14 mouse cellular contexts compared by ENCODE assay signal in the genomic region with DNA sequence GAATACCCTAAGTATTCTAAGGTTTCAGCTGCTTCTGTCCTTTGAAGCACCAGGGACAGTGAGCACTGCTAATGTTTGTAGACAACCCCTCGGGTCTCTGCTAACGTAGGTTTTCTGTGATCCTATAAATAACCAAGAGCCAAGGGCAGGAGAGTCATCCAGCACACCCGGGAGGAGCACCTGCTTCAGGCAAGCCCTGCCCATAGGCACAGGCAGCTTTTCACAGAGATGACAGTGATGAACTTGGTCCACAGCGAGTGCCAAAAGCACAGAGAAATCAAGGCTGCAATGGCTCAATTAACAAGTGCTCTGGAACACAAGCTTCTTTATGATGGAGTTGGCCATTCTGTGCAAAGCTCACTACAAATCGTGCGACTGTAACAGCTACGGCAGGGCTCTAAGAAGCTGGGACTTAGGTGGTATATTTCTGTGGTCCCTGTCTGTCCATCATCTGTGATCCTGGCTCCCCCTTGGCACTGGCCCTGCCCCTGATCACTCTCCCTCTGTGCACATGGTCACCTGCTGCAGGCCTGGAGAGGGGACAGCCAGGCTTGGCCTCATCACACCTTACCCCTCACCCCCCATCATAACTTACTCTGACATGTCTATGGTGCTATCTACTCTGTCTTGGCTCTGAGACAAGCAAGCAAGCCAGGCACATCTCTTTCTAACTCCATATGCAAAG.
DNase-seq lines count a peak whose midpoint lies in the region; ATAC-seq and TF ChIP-seq lines count a peak whose summit lies in the region.
"Had no signal": no experiment of that assay in that cellular context is flagged by ENCODE, and none has a peak within 500 bp of the region (broad histone marks: within the 10 kb centered on the region; RNA-seq: fewer than 3 reads in every experiment).

No protein-coding gene starts in this region.

- TF ChIP-seq CTCF in heart, postnatal 0 days (IDR thresholded peaks at IDR 0.05; ENCODE audit: low read depth) = no peak

- H3K36me3 ChIP-seq in hindbrain, embryonic 13.5 days = no peaks in the 10 kb centered on the region
- no peaks in the 10 kb centered on the region for H3K36me3 ChIP-seq in hindbrain, embryonic 11.5 days (ENCODE audit: control insufficient read depth, insufficient read depth, low read length)
- no peaks in the 10 kb centered on the region for H3K36me3 ChIP-seq in heart, postnatal 0 days (replicated peaks; ENCODE audit: control insufficient read depth, insufficient read depth, low read length)
- H3K36me3 ChIP-seq: embryonic facial prominence, embryonic 13.5 days; neural tube, embryonic 12.5 days had no signal

- DNase-seq in hindbrain, embryonic 11.5 days (ENCODE audit: low spot score) = no peak
- peak; percentile 45 for DNase-seq in cerebellum, adult 11 months
- peak; percentile 74 for DNase-seq in cerebellum, adult 9-10 months
- DNase-seq in heart, postnatal 0 days (ENCODE audit: low spot score) = peak; percentile 23
- DNase-seq in layer of hippocampus, adult 8-10 months (ENCODE audit: low spot score in 2 of 2) = no peak
- DNase-seq in frontal cortex, postnatal 10 days (ENCODE audit: low spot score in 2 of 2) = no peak
- DNase-seq: gastrocnemius, postnatal 36 days; liver, postnatal 0 days; retina, postnatal 1 day had no signal

- H3K4me3 ChIP-seq in hindbrain, embryonic 13.5 days = no peak overlapping the region
- H3K4me3 ChIP-seq in hindbrain, embryonic 11.5 days (ENCODE audit: low read depth, low read length) = no peak overlapping the region
- no peak overlapping the region for H3K4me3 ChIP-seq in heart, postnatal 0 days (ENCODE audit: low read depth, low read length)
- H3K4me3 ChIP-seq: embryonic facial prominence, embryonic 13.5 days; neural tube, embryonic 12.5 days had no signal

- H3K9me3 ChIP-seq in hindbrain, embryonic 13.5 days = no peaks in the 10 kb centered on the region
- H3K9me3 ChIP-seq in hindbrain, embryonic 11.5 days (ENCODE audit: control insufficient read depth, low read length) = no peaks in the 10 kb centered on the region
- H3K9me3 ChIP-seq in heart, postnatal 0 days (replicated peaks; ENCODE audit: control insufficient read depth, low read length) = no peaks in the 10 kb centered on the region
- H3K9me3 ChIP-seq: embryonic facial prominence, embryonic 13.5 days; neural tube, embryonic 12.5 days had no signal

- WGBS in hindbrain, embryonic 13.5 days = 61% methylated on average over 7 of the region's 7 CpGs
- WGBS in hindbrain, embryonic 11.5 days = 67% methylated on average over 7 of the region's 7 CpGs
- WGBS in heart, postnatal 0 days = 43% methylated on average over 7 of the region's 7 CpGs

- ATAC-seq in hindbrain, embryonic 13.5 days (ENCODE audit: low FRiP score) = no peak
- no peak for ATAC-seq in hindbrain, embryonic 11.5 days (ENCODE audit: low FRiP score)
- ATAC-seq in heart, postnatal 0 days (ENCODE audit: insufficient read depth, low read depth) = peak; percentile 65; the same call in 1 of the 2 replicates
- no peak for ATAC-seq in megakaryocyte, adult 5-6 weeks (ENCODE audit: poor library complexity, severe bottlenecking)
- ATAC-seq: liver, postnatal 0 days had no signal

- H3K9ac ChIP-seq in hindbrain, embryonic 13.5 days = no peak overlapping the region
- H3K9ac ChIP-seq in hindbrain, embryonic 11.5 days (ENCODE audit: low read depth, low read length) = no peak overlapping the region
- H3K9ac ChIP-seq in heart, postnatal 0 days (replicated peaks; ENCODE audit: low read depth, low read length) = no peak overlapping the region
- H3K9ac ChIP-seq: embryonic facial prominence, embryonic 13.5 days; liver, postnatal 0 days; neural tube, embryonic 12.5 days had no signal

- no peak for TF ChIP-seq EP300 in heart, postnatal 0 days (IDR thresholded peaks at IDR 0.05; ENCODE audit: low read depth)

- peak overlapping the region; percentile 1; the same call in 1 of the 2 replicates for H3K27ac ChIP-seq in hindbrain, embryonic 13.5 days
- no peak overlapping the region for H3K27ac ChIP-seq in hindbrain, embryonic 11.5 days (ENCODE audit: low read depth, low read length)
- H3K27ac ChIP-seq in heart, postnatal 0 days (ENCODE audit: low read depth) = no peak overlapping the region
- H3K27ac ChIP-seq: embryonic facial prominence, embryonic 13.5 days; macrophage; neural tube, embryonic 12.5 days had no signal

- H3K4me1 ChIP-seq in hindbrain, embryonic 13.5 days (replicated peaks) = peaks cover 50% of the 10 kb centered on the region
- no peaks in the 10 kb centered on the region for H3K4me1 ChIP-seq in hindbrain, embryonic 11.5 days (replicated peaks; ENCODE audit: control insufficient read depth, insufficient read depth, low read length)
- peaks cover 6% of the 10 kb centered on the region for H3K4me1 ChIP-seq in heart, postnatal 0 days (ENCODE audit: control insufficient read depth, insufficient read depth)

- H3K4me2 ChIP-seq in hindbrain, embryonic 13.5 days = no peak overlapping the region
- H3K4me2 ChIP-seq in hindbrain, embryonic 11.5 days (replicated peaks; ENCODE audit: low read depth, low read length) = no peak overlapping the region
- H3K4me2 ChIP-seq in heart, postnatal 0 days (ENCODE audit: low read depth, low read length) = 0 out of 2 replicates have a peak overlapping the region, but pooled peaks have one; percentile 6
- H3K4me2 ChIP-seq: embryonic facial prominence, embryonic 13.5 days; neural tube, embryonic 12.5 days had no signal

- no peaks in the 10 kb centered on the region for H3K27me3 ChIP-seq in hindbrain, embryonic 13.5 days
- H3K27me3 ChIP-seq in hindbrain, embryonic 11.5 days (ENCODE audit: control insufficient read depth, insufficient read depth, low read length) = no peaks in the 10 kb centered on the region
- H3K27me3 ChIP-seq in heart, postnatal 0 days (ENCODE audit: control insufficient read depth, insufficient read depth, low read length) = no peaks in the 10 kb centered on the region
- H3K27me3 ChIP-seq: neural tube, embryonic 12.5 days had no signal

Comparison
In these comparisons a context has a peak if more than half of its experiments do, and no peak if none do; other contexts are left out.
1. DNase-seq: peak in cerebellum, adult 11 months (single experiment), cerebellum, adult 9-10 months (single experiment) and heart, postnatal 0 days (single experiment); none in hindbrain, embryonic 11.5 days (single experiment), layer of hippocampus, adult 8-10 months (0 of 2) and frontal cortex, postnatal 10 days (0 of 2).